Mouse (Mus musculus): ENCODE data around the gene Spns3.

GRCm38 (mm10) chr11:72538037-72538755, 12.1 kb downstream of the Spns3 start:
- TF ChIP-seq POLR2A (IDR thresholded peaks at IDR 0.05; ENCODE audit: borderline replicate concordance, extremely low read depth, low read depth, low read length) (no peak), CTCF (IDR thresholded peaks at IDR 0.05; ENCODE audit: insufficient read depth, low read length) (no peak)

Measured in lung, adult 2 months (tissue).